Mouse (Mus musculus): ENCODE results near the gene Tcf21. TPM values are rescaled to one million over a fixed set of nuclear protein-coding genes. Genes with fewer than 3 reads are reported as not detected.

Gene Tcf21
- polyA plus RNA-seq, 1 experiment, result not detected

DNA sequence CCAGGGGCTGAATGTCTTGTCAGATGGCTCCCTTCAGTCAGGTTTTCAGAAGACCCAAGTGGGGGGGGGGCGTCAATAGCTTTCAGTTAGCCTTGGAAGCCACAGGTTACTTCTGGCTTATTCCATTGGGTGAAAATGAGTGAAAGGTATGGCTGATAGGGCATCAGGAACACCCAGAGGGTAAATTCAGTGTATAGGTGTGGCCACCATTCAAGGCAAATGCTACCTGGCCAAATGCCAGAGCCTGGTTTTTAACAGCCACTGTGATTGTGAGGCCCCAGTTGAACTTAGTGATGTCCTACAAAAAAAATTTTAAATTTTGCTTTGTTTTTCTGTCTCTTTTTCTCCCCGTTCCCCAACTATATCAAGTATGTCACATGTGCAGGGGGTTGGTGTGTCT lies 6.3 kb upstream of the Tcf21 start:
- Histone ChIP-seq H3K27me3 (ENCODE audit: control insufficient read depth, insufficient read depth, insufficient read length) (peaks cover 25% of the 10 kb centered on the region), H3ac (ENCODE audit: control insufficient read depth, insufficient read length) (no peak overlapping the region), H3K36me3 (ENCODE audit: control insufficient read depth, insufficient read depth) (no peaks in the 10 kb centered on the region), H3K4me2 (ENCODE audit: low read depth) (no peak overlapping the region), H3K4me3 (no peak overlapping the region), H3K79me2 (ENCODE audit: control insufficient read depth, insufficient read depth) (no peaks in the 10 kb centered on the region)
- TF ChIP-seq REST (IDR thresholded peaks at IDR 0.05; ENCODE audit: insufficient read depth, insufficient read length), result no peak
- no peak for TF ChIP-seq POLR2AphosphoS2 (IDR thresholded peaks at IDR 0.05; ENCODE audit: insufficient read length, low read depth)
- TF ChIP-seq POLR2A (IDR thresholded peaks at IDR 0.05; ENCODE audit: insufficient read length, low read depth), result no peak
- TF ChIP-seq SRF (IDR thresholded peaks at IDR 0.05; ENCODE audit: control insufficient read depth, insufficient read length, low read depth), result no peak
- TF ChIP-seq TCF3 (IDR thresholded peaks at IDR 0.05; ENCODE audit: insufficient read length, low read depth), result no peak
- no peak for TF ChIP-seq CEBPB (IDR thresholded peaks at IDR 0.05; ENCODE audit: insufficient read depth, poor library complexity, severe bottlenecking)
- TF ChIP-seq E2F4 (IDR thresholded peaks at IDR 0.05; ENCODE audit: insufficient read depth), result no peak
- TF ChIP-seq MAX (IDR thresholded peaks at IDR 0.05; ENCODE audit: low read depth), result no peak

DNA sequence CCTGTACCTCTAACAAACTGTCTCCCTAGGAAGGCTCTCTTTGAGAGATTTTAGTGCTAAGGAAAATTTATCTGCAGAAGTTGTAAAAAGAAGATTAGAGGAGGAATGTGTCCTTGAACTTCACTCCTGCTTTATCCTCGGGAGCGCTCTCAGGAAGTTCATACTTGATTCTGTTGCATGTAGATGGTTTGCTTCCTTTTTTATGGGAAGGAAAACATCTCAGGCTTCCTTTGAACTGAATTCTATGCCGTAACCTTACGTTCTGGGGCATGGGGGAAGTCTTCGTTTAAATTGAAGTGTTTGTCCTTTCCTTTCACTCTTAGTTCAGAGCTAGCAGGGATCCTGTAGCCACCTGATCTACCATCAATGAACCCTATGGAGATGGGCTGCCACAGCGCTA lies 2.9 kb upstream of the Tcf21 start:
- Histone ChIP-seq H3K27me3 (ENCODE audit: control insufficient read depth, insufficient read depth, insufficient read length) (peaks cover 32% of the 10 kb centered on the region), H3K79me2 (ENCODE audit: control insufficient read depth, insufficient read depth) (no peaks in the 10 kb centered on the region), H3K36me3 (ENCODE audit: control insufficient read depth, insufficient read depth) (no peaks in the 10 kb centered on the region), H3ac (ENCODE audit: control insufficient read depth, insufficient read length) (no peak overlapping the region), H3K4me3 (no peak overlapping the region), H3K4me2 (ENCODE audit: low read depth) (no peak overlapping the region)
- TF ChIP-seq MYOD1 (IDR thresholded peaks at IDR 0.05; ENCODE audit: control insufficient read depth in 1 of 3, insufficient read length in 2 of 3, low read depth in 2 of 3), result no peak
- TF ChIP-seq CEBPB (IDR thresholded peaks at IDR 0.05; ENCODE audit: insufficient read depth, poor library complexity, severe bottlenecking), result no peak
- no peak for TF ChIP-seq POLR2A (IDR thresholded peaks at IDR 0.05; ENCODE audit: insufficient read length, low read depth)
- TF ChIP-seq TCF12 (IDR thresholded peaks at IDR 0.05; ENCODE audit: insufficient read depth, poor library complexity, severe bottlenecking), result no peak
- no peak for TF ChIP-seq MYOG (IDR thresholded peaks at IDR 0.05; ENCODE audit: control insufficient read depth in 1 of 3, insufficient read depth in 1 of 3, insufficient read length in 2 of 3, low read depth in 2 of 3)
- TF ChIP-seq TCF3 (IDR thresholded peaks at IDR 0.05; ENCODE audit: insufficient read length, low read depth), result no peak
- TF ChIP-seq REST (IDR thresholded peaks at IDR 0.05; ENCODE audit: insufficient read depth, insufficient read length), result no peak
- TF ChIP-seq SRF (IDR thresholded peaks at IDR 0.05; ENCODE audit: control insufficient read depth, insufficient read length, low read depth), result no peak
- TF ChIP-seq POLR2AphosphoS2 (IDR thresholded peaks at IDR 0.05; ENCODE audit: insufficient read length, low read depth), result no peak
- TF ChIP-seq MAX (IDR thresholded peaks at IDR 0.05; ENCODE audit: low read depth), result no peak
- TF ChIP-seq USF1 (IDR thresholded peaks at IDR 0.05; ENCODE audit: low read depth), result no peak
- TF ChIP-seq E2F4 (IDR thresholded peaks at IDR 0.05; ENCODE audit: insufficient read depth), result no peak

DNA sequence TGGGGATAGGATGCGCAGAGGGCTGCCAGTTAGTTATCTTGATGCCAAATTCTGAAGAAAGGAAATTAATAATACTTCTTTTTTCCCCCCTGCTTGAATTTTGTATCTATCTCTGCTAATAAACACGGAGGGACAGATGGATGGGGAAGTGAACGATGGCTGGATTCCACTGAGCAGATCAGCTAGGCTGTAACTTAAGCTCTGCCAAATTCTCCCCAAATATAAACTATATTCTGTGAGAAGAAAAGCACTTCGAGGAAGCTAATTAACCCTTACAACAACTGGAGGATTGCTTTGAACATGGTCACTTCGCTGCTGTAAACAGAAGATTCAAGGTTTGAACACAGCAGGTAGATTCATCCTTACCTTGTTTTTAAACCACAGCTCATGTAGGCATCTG lies 2.5 kb upstream of the Tcf21 start:
- TF ChIP-seq TCF12 (IDR thresholded peaks at IDR 0.05; ENCODE audit: insufficient read depth, poor library complexity, severe bottlenecking), result no peak
- TF ChIP-seq TCF3 (IDR thresholded peaks at IDR 0.05; ENCODE audit: insufficient read length, low read depth), result no peak
- no peak for TF ChIP-seq SRF (IDR thresholded peaks at IDR 0.05; ENCODE audit: control insufficient read depth, insufficient read length, low read depth)
- TF ChIP-seq USF1 (IDR thresholded peaks at IDR 0.05; ENCODE audit: low read depth), result no peak
- no peak for TF ChIP-seq CEBPB (IDR thresholded peaks at IDR 0.05; ENCODE audit: insufficient read depth, poor library complexity, severe bottlenecking)
- no peak for TF ChIP-seq MYOD1 (IDR thresholded peaks at IDR 0.05; ENCODE audit: control insufficient read depth in 1 of 3, insufficient read length in 2 of 3, low read depth in 2 of 3)
- no peak for TF ChIP-seq E2F4 (IDR thresholded peaks at IDR 0.05; ENCODE audit: insufficient read depth)
- no peak for TF ChIP-seq MYOG (IDR thresholded peaks at IDR 0.05; ENCODE audit: control insufficient read depth in 1 of 3, insufficient read depth in 1 of 3, insufficient read length in 2 of 3, low read depth in 2 of 3)
- no peak for TF ChIP-seq POLR2A (IDR thresholded peaks at IDR 0.05; ENCODE audit: insufficient read length, low read depth)
- peaks cover 36% of the 10 kb centered on the region for H3K27me3 ChIP-seq (ENCODE audit: control insufficient read depth, insufficient read depth, insufficient read length)
- H3K36me3 ChIP-seq (ENCODE audit: control insufficient read depth, insufficient read depth), result no peaks in the 10 kb centered on the region

DNA sequence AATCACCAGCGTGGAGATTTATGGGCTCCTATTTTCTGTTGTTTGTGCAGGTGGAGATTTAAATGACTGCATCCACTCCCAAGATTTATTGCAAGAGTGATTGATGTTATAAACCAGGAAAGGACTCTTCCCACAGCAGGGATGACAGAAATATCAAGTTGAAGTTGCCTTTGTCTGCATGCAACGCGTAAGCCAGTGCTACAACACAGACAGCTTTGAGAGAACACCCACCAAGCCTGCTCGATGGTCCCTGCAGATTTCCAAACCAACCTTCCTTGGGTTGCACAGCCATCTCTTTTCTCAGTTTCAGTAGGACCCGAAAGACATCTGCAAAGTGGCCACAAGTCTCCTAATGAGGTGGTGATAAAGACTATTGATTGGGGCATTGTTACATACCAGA lies 1.7 kb upstream of the Tcf21 start:
- H3K79me2 ChIP-seq (ENCODE audit: control insufficient read depth, insufficient read depth), result no peaks in the 10 kb centered on the region
- no peak overlapping the region for H3ac ChIP-seq (ENCODE audit: control insufficient read depth, insufficient read length)
- H3K36me3 ChIP-seq (ENCODE audit: control insufficient read depth, insufficient read depth), result no peaks in the 10 kb centered on the region
- H3K4me2 ChIP-seq (ENCODE audit: low read depth), result no peak overlapping the region
- H3K27me3 ChIP-seq (ENCODE audit: control insufficient read depth, insufficient read depth, insufficient read length), result peaks cover 38% of the 10 kb centered on the region
- H3K4me3 ChIP-seq, result no peak overlapping the region
- TF ChIP-seq MYOD1 (IDR thresholded peaks at IDR 0.05; ENCODE audit: control insufficient read depth in 1 of 3, insufficient read length in 2 of 3, low read depth in 2 of 3) (no peak), E2F4 (IDR thresholded peaks at IDR 0.05; ENCODE audit: insufficient read depth) (no peak), TCF3 (IDR thresholded peaks at IDR 0.05; ENCODE audit: insufficient read length, low read depth) (no peak), TCF12 (IDR thresholded peaks at IDR 0.05; ENCODE audit: insufficient read depth, poor library complexity, severe bottlenecking) (no peak), SRF (IDR thresholded peaks at IDR 0.05; ENCODE audit: control insufficient read depth, insufficient read length, low read depth) (no peak), POLR2A (IDR thresholded peaks at IDR 0.05; ENCODE audit: insufficient read length, low read depth) (no peak), POLR2AphosphoS2 (IDR thresholded peaks at IDR 0.05; ENCODE audit: insufficient read length, low read depth) (no peak)

More for the DNA sequence above, 2.5 kb upstream of the Tcf21 start:
- H3K4me2 ChIP-seq (ENCODE audit: low read depth), result no peak overlapping the region
- no peaks in the 10 kb centered on the region for H3K79me2 ChIP-seq (ENCODE audit: control insufficient read depth, insufficient read depth)
- no peak overlapping the region for H3K4me3 ChIP-seq
- no peak overlapping the region for H3ac ChIP-seq (ENCODE audit: control insufficient read depth, insufficient read length)

DNA sequence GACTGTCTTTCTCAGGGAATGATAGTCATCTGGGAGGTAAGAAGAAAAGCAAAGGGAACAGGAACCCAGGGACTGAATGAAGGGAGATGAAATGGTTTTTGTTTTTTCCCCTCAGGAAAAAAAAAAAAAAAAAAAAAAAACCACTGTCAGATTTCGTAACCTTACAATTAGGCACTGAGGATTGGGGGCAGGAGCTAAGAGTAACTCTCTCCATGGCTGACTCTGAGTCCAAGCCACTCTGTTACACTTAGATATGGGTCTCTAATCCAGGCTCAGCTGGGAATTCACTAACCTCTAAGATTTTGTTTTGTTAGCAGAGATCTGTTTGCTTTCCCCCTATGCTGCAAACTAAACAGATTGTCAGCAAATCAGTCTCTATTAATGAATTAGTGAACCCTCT lies 1.3 kb upstream of the Tcf21 start:
- H3K79me2 ChIP-seq (ENCODE audit: control insufficient read depth, insufficient read depth), result no peaks in the 10 kb centered on the region
- H3K36me3 ChIP-seq (ENCODE audit: control insufficient read depth, insufficient read depth), result no peaks in the 10 kb centered on the region
- no peak for TF ChIP-seq USF1 (IDR thresholded peaks at IDR 0.05; ENCODE audit: low read depth)
- TF ChIP-seq REST (IDR thresholded peaks at IDR 0.05; ENCODE audit: insufficient read depth, insufficient read length), result no peak
- no peak overlapping the region for H3K4me2 ChIP-seq (ENCODE audit: low read depth)
- H3K4me3 ChIP-seq, result no peak overlapping the region
- H3ac ChIP-seq (ENCODE audit: control insufficient read depth, insufficient read length), result no peak overlapping the region
- peaks cover 38% of the 10 kb centered on the region for H3K27me3 ChIP-seq (ENCODE audit: control insufficient read depth, insufficient read depth, insufficient read length)

All from myocyte (in vitro differentiated cells).